Mouse (Mus musculus): ENCODE data around the gene Spopl. TPM values are rescaled to one million over a fixed set of nuclear protein-coding genes. Genes with fewer than 3 reads are reported as not detected.
"Not testable (repeated sequence)": the region's sequence is repeated elsewhere in the genome, so short reads cannot be mapped to it uniquely, and the experiment has no call there.

Gene Spopl
- 10 to 100 TPM; 27.2 to 33.6 (median 30.2) TPM for total RNA-seq (2022)

- peak; percentile 81 to 89 for DNase-seq (ENCODE audit: low spot score in 2 of 2)
These were observed at the start of gene Spopl for GRCm38 (mm10) chr2:23571302-23572156. Gene Spopl (minus strand): TSS chr2:23572106.

GRCm38 (mm10) chr2:23620128-23620527, 48.2 kb upstream of the Spopl start:
- no peak for DNase-seq (ENCODE audit: low spot score in 2 of 2)

GRCm38 (mm10) chr2:23617989-23618388, 46.1 kb upstream of the Spopl start:
- no peak for DNase-seq (ENCODE audit: low spot score in 2 of 2)

GRCm38 (mm10) chr2:23605391-23605790, 33.5 kb upstream of the Spopl start:
- DNase-seq (ENCODE audit: low spot score in 2 of 2), result no peak

GRCm38 (mm10) chr2:23588769-23589168, 16.9 kb upstream of the Spopl start:
- no peak for DNase-seq (ENCODE audit: low spot score in 2 of 2)

- not testable (repeated sequence) for DNase-seq (ENCODE audit: low spot score in 2 of 2)
These were observed 239 bp upstream of the Spopl start for GRCm38 (mm10) chr2:23572157-23572532.

- no peak for DNase-seq (ENCODE audit: low spot score in 2 of 2)
These were observed 1.3 kb downstream of the Spopl start for GRCm38 (mm10) chr2:23570563-23570962.

GRCm38 (mm10) chr2:23568775-23569174, 3.1 kb downstream of the Spopl start:
- no peak for DNase-seq (ENCODE audit: low spot score in 2 of 2)

GRCm38 (mm10) chr2:23565081-23565801, 6.7 kb downstream of the Spopl start:
- no peak for DNase-seq (ENCODE audit: low spot score in 2 of 2)

- DNase-seq (ENCODE audit: low spot score in 2 of 2), result no peak
These were observed 9.0 kb downstream of the Spopl start for GRCm38 (mm10) chr2:23562898-23563297.

GRCm38 (mm10) chr2:23559186-23559585, 12.7 kb downstream of the Spopl start:
- DNase-seq (ENCODE audit: low spot score in 2 of 2), result no peak

GRCm38 (mm10) chr2:23551235-23551634, 20.7 kb downstream of the Spopl start:
- no peak for DNase-seq (ENCODE audit: low spot score in 2 of 2)

- no peak for DNase-seq (ENCODE audit: low spot score in 2 of 2)
These were observed 24.7 kb downstream of the Spopl start for GRCm38 (mm10) chr2:23547220-23547619.

GRCm38 (mm10) chr2:23539967-23540366, 31.9 kb downstream of the Spopl start:
- DNase-seq (ENCODE audit: low spot score in 2 of 2), result no peak

- DNase-seq (ENCODE audit: low spot score in 2 of 2), result not testable (repeated sequence)
These were observed 44.2 kb downstream of the Spopl start for GRCm38 (mm10) chr2:23527717-23528116.

- DNase-seq (ENCODE audit: low spot score in 2 of 2), result no peak
These were observed 66.8 kb downstream of the Spopl start for GRCm38 (mm10) chr2:23505141-23505540.

GRCm38 (mm10) chr2:23481715-23482114, 90.2 kb downstream of the Spopl start:
- DNase-seq (ENCODE audit: low spot score in 2 of 2), result no peak

- no peak for DNase-seq (ENCODE audit: low spot score in 2 of 2)
These were observed 104.4 kb downstream of the Spopl start for GRCm38 (mm10) chr2:23467471-23467870.

- no peak for DNase-seq (ENCODE audit: low spot score in 2 of 2)
These were observed 114.5 kb downstream of the Spopl start for GRCm38 (mm10) chr2:23457452-23457851.
